Mouse (Mus musculus): Measurements from ENCODE around the gene Olfr1044.
"Not testable (repeated sequence)": the region's sequence is repeated elsewhere in the genome, so short reads cannot be mapped to it uniquely, and the experiment has no call there.

Olfr1044 gene

DNA sequence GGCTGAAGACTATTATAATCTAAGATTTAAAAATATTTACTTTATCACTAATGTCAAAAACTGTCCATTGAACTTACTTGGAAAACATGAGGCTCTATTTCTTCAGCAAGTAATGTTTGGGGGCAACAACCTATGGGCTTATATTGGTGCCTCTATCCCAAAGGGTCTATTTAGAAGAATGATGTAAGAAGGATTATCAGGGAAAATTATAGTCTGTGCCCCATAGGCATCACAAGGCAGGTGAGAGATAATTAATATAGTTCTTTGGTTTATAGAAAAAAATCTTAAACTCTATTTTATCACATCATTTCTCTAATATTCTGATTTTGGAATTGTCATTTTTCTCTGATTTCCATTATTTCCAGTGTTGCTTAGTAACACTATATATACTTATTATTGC lies at the start of gene Olfr1044:
Gene Olfr1044 (minus strand): TSS at position 101 of the 400 bp plus-strand sequence.
- no peak for DNase-seq

DNA sequence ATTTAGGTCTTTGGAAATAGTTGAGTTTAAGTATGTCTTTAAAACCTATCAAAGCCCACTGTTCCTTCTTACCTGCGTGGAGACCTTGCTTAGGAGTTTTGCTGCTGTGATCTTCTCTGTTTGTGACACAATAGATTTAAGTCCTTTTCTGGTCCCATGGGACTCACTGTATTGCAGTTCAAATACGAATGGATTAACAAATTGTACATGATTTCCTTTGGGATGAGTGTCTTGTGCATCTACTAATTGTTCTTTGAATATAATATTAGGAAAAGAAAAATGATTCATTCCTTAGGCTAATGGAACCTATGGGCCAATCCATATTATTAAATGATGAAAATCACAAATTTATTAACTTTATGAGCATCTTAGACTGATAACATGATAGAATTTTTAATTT lies 41.6 kb upstream of the Olfr1044 start, which contains the start of gene Olfr1046:
Gene Olfr1046 (minus strand): TSS at position 101 of the 400 bp plus-strand sequence.
- no peak for DNase-seq

DNA sequence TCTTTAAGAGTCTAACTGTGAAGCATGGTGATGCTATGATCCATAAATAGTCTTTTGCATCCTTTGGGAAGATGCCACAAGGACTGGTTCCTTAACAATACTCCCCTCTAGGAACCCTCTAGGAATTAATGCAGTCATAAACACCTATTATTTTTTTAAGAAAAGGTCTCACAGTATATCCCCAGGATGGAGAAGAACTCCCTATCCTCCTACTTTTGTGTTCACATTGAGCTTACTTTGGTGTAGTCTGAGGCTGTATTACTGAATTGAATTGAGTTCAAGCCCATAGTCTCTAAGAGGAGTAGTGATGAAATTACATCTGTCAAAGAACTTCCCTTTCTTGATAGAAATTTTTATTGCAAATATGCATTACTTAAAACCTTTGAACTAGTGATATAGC lies 25.3 kb upstream of the Olfr1044 start, which contains the start of gene Olfr1045:
Gene Olfr1045 (minus strand): TSS at position 101 of the 400 bp plus-strand sequence.
- no peak for DNase-seq

DNA sequence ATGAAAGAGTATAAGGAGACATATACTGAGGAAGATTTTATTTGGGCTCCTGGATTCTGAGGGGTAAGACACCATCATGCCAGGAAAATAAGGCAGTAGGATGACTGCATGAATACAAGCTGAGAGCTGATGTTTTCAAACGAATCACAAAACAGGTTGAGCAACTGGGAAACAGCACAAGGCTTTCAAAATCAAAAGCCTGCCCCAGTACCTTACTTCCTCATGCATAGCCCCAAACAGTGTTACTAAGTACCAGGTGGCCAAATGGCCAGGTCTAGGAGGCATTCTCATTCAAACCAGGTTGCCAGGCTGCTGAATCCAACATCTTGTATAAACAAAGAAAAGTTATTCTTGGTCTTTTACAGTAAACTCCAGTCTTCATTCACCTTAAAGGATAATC lies 18.2 kb upstream of the Olfr1044 start:
- no peak for DNase-seq

DNA sequence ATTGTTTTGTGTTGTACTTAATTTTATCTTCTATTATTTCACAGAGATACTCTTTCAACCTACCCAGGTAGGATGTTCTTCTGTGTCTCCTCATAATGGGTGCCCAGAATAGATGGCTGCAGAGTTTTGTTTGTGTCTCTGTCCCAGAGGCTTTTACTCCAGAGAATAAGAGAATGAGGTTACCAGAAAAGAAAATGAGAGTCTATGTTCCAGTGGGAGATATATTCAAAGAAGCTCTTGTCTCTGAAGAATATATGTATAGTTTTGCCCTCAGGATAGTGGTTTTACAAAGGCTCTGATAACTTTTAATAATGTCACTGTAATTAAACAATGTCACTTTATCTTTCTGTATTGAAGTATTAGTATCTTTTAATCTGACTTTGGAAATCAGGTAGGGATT lies 8.0 kb upstream of the Olfr1044 start, which contains the start of gene Olfr52:
Gene Olfr52 (minus strand): TSS at position 101 of the 400 bp plus-strand sequence.
- DNase-seq = no peak

- no peak for DNase-seq
These were observed 2.3 kb upstream of the Olfr1044 start for GRCm38 (mm10) chr2:86179950-86180349.

- DNase-seq = not testable (repeated sequence)
These were observed 2.2 kb downstream of the Olfr1044 start for GRCm38 (mm10) chr2:86175422-86175821.

DNA sequence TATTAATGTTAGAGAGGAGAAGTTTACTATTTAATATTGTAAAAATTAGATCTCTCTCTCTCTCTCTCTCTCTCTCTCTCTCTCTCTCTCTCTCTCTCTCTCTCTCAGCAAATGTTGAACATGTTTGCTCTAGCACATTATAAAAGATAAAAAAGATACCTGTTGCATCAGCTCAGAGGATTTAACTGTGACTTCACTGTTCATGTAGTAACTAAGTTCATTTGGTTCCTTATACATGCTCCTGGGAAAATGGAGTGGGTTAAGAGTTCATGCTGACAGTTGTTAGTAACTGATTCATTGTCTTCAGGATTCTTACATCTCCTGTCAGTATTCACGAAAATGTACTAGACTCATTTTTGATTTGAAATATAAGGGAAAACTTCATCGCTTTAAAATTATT lies 10.2 kb downstream of the Olfr1044 start, which contains the start of gene Olfr1043:
Gene Olfr1043 (minus strand): TSS at position 101 of the 400 bp plus-strand sequence.
- DNase-seq = no peak

DNA sequence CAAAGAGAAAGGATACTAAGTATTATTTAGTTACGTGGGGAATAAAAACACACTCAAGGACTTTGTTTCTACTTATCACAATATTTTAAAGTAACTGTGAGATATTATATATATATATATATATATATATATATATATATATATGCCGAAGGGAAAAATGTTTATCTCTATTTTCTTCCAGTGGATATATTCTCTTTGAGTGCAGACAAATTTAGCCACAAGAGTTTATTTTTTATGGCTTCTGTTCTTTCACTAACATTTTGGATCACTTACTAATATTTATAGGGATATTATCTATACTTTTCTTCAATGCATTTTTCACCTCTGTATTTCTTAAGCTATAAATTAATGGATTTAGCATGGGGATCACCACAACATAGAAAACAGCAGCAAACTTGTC lies 15.9 kb downstream of the Olfr1044 start, which contains the start of gene Olfr1042:
Gene Olfr1042 (minus strand): TSS at position 101 of the 400 bp plus-strand sequence.
- DNase-seq = no peak

DNA sequence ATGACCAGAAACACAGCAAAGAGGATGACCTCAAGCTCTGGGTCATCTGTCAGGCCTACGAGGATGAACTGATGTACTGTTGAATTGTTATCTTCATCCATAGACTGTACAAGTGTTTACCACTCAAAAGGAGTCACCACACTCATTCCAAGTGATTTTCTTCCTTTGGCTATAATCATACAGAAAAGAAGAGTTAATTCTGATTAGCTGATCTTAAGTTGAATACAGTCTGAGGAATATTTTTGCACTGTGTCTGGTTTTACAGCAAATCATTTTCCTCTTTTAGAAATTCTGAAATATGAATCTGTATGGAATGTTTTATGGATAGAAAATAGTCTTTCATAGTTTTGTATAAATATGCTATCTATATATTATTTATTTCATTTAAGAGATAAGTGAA lies 31.0 kb downstream of the Olfr1044 start, which contains the start of gene Olfr1040:
Gene Olfr1040 (minus strand): TSS at position 101 of the 400 bp plus-strand sequence.
- no peak for DNase-seq

DNA sequence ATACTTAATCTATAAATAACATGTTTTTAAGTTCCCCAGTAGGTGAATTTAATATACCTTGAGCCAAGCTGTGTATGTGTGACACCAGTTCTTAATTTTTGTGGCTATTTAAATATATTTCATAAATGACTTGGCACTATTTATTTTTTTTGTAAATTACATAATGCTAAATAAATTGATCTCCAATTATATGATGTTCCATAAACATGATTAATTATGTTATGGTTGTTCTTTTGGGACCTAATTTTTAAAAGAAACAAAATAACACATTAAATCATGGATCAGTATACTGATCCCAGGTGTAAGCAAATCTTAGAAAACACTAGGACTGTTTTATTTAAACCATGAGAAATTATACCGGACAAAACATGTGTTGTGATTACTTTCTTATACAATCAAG lies 41.8 kb downstream of the Olfr1044 start, which contains the start of gene Olfr1039:
Gene Olfr1039 (minus strand): TSS at position 101 of the 400 bp plus-strand sequence.
- DNase-seq = no peak
